Mouse (Mus musculus) G1E-ER4 (cell line): ENCODE data around the gene Id3. TPM values are rescaled to one million over a fixed set of nuclear protein-coding genes. Genes with fewer than 3 reads are reported as not detected.

Source experiments
- GATA1 ChIP-seq: IDR thresholded peaks from one replicate; pipeline ENCODE4 v1.8.0; 2012; ENCODE audit warnings: low read length, inconsistent platforms
- polyA plus RNA-seq: library from polyadenylated mRNA; stranded (reverse); fragments of >175 nt; gene quantifications from 2 replicates; pipeline ENCODE4 v1.2.3, GENCODE M21; 2012

The Id3 gene
- polyA plus RNA-seq, 1 experiment = 0.11 TPM

- TF ChIP-seq GATA1 = no peak
Measured at GRCm38 (mm10) chr4:136154462-136154861, 11.2 kb downstream of the Id3 start.

GRCm38 (mm10) chr4:136158498-136158897, 15.2 kb downstream of the Id3 start:
- no peak for TF ChIP-seq GATA1

GRCm38 (mm10) chr4:136159802-136160397, 16.6 kb downstream of the Id3 start:
- TF ChIP-seq GATA1 = no peak

- no peak for TF ChIP-seq GATA1
Measured at GRCm38 (mm10) chr4:136163448-136163847, 20.2 kb downstream of the Id3 start.

GRCm38 (mm10) chr4:136164981-136165380, 21.7 kb downstream of the Id3 start:
- no peak for TF ChIP-seq GATA1

GRCm38 (mm10) chr4:136167701-136168100, 24.4 kb downstream of the Id3 start:
- TF ChIP-seq GATA1 = no peak

- TF ChIP-seq GATA1 = no peak
Measured at GRCm38 (mm10) chr4:136170401-136170800, 27.1 kb downstream of the Id3 start.

GRCm38 (mm10) chr4:136171455-136171854, 28.2 kb downstream of the Id3 start:
- TF ChIP-seq GATA1 = no peak

- no peak for TF ChIP-seq GATA1
Measured at GRCm38 (mm10) chr4:136172011-136172541, 28.8 kb downstream of the Id3 start, which contains the start of gene E2f2. Gene E2f2 (plus strand): TSS chr4:136172394.

- TF ChIP-seq GATA1 = no peak
Measured at GRCm38 (mm10) chr4:136172542-136173209, 29.4 kb downstream of the Id3 start.

- no peak for TF ChIP-seq GATA1
Measured at GRCm38 (mm10) chr4:136173210-136173715, 30.0 kb downstream of the Id3 start.

- no peak for TF ChIP-seq GATA1
Measured at GRCm38 (mm10) chr4:136174216-136175193, 31.2 kb downstream of the Id3 start.

GRCm38 (mm10) chr4:136176022-136176552, 32.8 kb downstream of the Id3 start:
- no peak for TF ChIP-seq GATA1

- no peak for TF ChIP-seq GATA1
Measured at GRCm38 (mm10) chr4:136177244-136177611, 33.9 kb downstream of the Id3 start.
